Mouse (Mus musculus) megakaryocyte-erythroid progenitor cell, adult 5-6 weeks (primary cell): ENCODE results near the gene Arhgef12. TPM values are rescaled to one million over a fixed set of nuclear protein-coding genes. Genes with fewer than 3 reads are reported as not detected.
"Not testable (repeated sequence)": the region's sequence is repeated elsewhere in the genome, so short reads cannot be mapped to it uniquely, and the experiment has no call there.

ENCODE experiments used
- ATAC-seq: replicated peaks from 2 replicates; pipeline ENCODE4 v1.8.0; 2016; ENCODE audit warnings: mild to moderate bottlenecking, inconsistent platforms; ENCODE audit not compliant: severe bottlenecking, poor library complexity, low FRiP score, low TSS enrichment
- total RNA-seq, 2 experiments: library from RNA; stranded (forward) in 1 of 2; stranded (reverse) in 1 of 2; fragments of 200-1000, 215-1000 nt in 1 of 2; fragments of >200 nt in 1 of 2; fragmentation: Nextera tagmentation in 1 of 2; gene quantifications; 2 replicates each; pipeline ENCODE4 v1.2.3; 2014 to 2017

The Arhgef12 gene
- total RNA-seq, 2 experiments from 2014 or later = 18.5 to 34.6 TPM

GRCm38 (mm10) chr9:43015366-43015765 is 91.7 kb downstream of the Arhgef12 start:
- no peak for ATAC-seq

- no peak for ATAC-seq
These were observed 92.2 kb downstream of the Arhgef12 start for GRCm38 (mm10) chr9:43014886-43015285.

GRCm38 (mm10) chr9:43012541-43012940 is 94.5 kb downstream of the Arhgef12 start:
- ATAC-seq = no peak

GRCm38 (mm10) chr9:43011061-43011460 is 96.0 kb downstream of the Arhgef12 start:
- no peak for ATAC-seq

- no peak for ATAC-seq
These were observed 103.2 kb downstream of the Arhgef12 start for GRCm38 (mm10) chr9:43003881-43004280.

GRCm38 (mm10) chr9:43003017-43003416 is 104.0 kb downstream of the Arhgef12 start:
- ATAC-seq = no peak

GRCm38 (mm10) chr9:43000595-43001250 is 106.3 kb downstream of the Arhgef12 start:
- no peak for ATAC-seq

- no peak for ATAC-seq
These were observed 107.0 kb downstream of the Arhgef12 start for GRCm38 (mm10) chr9:43000070-43000469.

GRCm38 (mm10) chr9:42997526-42997925 is 109.5 kb downstream of the Arhgef12 start:
- ATAC-seq = no peak

- ATAC-seq = peak; percentile 56; the same call in 1 of the 2 replicates
These were observed 111.7 kb downstream of the Arhgef12 start for GRCm38 (mm10) chr9:42995298-42995697.

- ATAC-seq = no peak
These were observed 112.3 kb downstream of the Arhgef12 start for GRCm38 (mm10) chr9:42994708-42995107.

GRCm38 (mm10) chr9:42993659-42994058 is 113.4 kb downstream of the Arhgef12 start:
- peak; percentile 64; the same call in 1 of the 2 replicates for ATAC-seq

GRCm38 (mm10) chr9:42987988-42988387 is 119.1 kb downstream of the Arhgef12 start:
- ATAC-seq = no peak

GRCm38 (mm10) chr9:42968894-42969521 is 138.0 kb downstream of the Arhgef12 start:
- ATAC-seq = no peak

GRCm38 (mm10) chr9:42967731-42968130 is 139.3 kb downstream of the Arhgef12 start:
- ATAC-seq = no peak

GRCm38 (mm10) chr9:42964809-42965208 is 142.2 kb downstream of the Arhgef12 start:
- not testable (repeated sequence) for ATAC-seq

GRCm38 (mm10) chr9:42964366-42964765 is 142.7 kb downstream of the Arhgef12 start:
- no peak for ATAC-seq

GRCm38 (mm10) chr9:42962506-42962905 is 144.5 kb downstream of the Arhgef12 start:
- ATAC-seq = no peak

- no peak for ATAC-seq
These were observed 148.6 kb downstream of the Arhgef12 start for GRCm38 (mm10) chr9:42958401-42958800.

GRCm38 (mm10) chr9:42948381-42948780 is 158.7 kb downstream of the Arhgef12 start:
- ATAC-seq = no peak

GRCm38 (mm10) chr9:42945174-42945573 is 161.9 kb downstream of the Arhgef12 start:
- ATAC-seq = no peak
